Mouse (Mus musculus) kidney, adult 9 months (tissue): ENCODE results near the gene Large1.
"Not testable (repeated sequence)": the region's sequence is repeated elsewhere in the genome, so short reads cannot be mapped to it uniquely, and the experiment has no call there.

ENCODE experiments used
- DNase-seq: peaks from one replicate; pipeline ENCODE4 v3.0.0; 2022

Gene Large1

DNA sequence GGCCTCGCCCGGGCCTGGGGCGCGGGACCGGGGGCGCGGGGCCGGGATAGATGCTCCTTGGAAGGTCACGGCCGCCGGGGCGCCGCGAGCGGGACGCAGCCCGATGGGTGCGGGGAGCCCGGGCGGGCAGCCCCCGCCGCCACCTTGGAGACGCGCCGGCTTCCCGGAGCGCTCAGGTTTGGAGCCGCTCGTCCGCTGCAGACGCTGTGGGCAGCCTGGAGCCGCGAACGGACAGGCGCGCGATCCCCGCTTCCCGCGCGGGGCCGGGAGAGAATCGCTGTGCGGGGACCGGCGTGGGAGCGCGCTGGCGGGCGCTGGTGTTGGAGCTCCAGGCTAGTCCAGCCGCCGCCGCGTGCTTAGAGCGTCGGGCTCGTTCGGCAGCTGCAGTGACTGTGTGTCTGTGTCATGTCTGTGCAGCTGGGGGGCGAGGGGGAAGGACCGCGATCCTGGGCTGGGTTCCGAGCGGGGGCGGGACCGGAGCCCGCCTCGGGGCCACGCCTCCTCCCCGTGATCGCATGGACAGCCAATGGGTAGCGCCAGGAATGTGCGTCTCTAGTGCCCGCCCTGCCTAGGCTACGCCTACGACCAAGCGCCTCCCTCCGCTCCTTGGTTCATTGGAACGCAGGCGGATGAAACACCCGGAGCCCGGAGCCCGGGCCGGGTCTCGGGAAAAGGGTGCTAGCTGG lies at the start of gene Large1:
Gene Large1 (minus strand): TSS at position 433 of the 686 bp plus-strand sequence.
- DNase-seq = peak; percentile 98

DNA sequence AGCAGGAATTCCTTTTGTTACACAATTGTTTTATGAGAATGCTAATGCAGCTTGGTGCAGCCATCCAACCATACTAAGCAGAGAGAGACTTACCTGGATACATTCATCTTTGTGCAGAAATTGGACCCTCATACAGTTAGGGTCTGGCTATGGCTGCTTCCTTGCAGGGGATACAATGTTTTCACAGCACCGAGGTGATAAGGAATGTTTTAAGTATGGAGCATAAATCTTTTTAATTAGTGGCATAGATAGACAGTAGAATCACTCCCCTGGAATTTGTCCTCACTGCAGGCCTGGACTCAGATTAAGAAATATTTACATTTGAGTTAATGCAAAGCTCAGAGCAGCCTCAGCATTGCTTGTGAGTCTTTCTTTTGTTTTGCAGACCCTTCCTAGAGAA lies 47.0 kb upstream of the Large1 start:
- no peak for DNase-seq

DNA sequence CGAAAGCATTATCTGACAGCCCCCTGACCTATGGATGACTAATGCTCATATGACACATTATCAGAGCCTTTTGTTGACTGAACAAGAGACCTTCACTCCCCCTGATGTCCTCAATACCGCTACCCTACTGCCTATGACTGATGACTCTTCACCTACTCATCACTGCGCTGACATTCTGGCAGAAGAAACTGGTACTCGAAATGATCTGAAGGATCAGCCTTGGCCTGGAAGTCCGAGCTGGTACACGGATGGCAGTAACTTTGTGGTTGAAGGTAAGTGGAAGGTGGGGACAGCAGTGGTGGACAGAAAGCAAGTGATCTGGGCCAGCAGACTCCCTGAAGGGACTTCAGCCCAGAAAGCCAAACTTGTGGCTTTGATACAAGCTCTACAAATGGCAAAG lies 19.7 kb upstream of the Large1 start:
- DNase-seq = not testable (repeated sequence)

DNA sequence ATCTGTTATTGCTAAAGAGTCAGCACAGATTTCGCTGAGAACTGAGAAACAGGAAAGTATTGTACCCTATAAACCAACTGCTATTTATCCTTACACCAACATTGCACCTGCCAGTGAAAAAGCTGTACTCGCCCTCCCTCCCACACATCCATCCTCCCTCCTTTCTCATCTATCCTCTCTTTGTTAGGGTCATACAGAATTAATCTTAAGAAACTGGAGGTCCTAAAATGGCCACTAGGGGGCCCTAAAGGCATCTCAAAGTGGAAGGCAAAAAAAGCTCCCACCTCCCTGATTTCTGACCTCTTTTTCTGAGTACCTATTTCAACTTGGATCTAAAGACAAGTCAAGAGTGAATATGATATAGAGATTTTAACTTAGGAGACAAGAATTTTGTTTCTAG lies 2.6 kb upstream of the Large1 start:
- peak; percentile 79 for DNase-seq

DNA sequence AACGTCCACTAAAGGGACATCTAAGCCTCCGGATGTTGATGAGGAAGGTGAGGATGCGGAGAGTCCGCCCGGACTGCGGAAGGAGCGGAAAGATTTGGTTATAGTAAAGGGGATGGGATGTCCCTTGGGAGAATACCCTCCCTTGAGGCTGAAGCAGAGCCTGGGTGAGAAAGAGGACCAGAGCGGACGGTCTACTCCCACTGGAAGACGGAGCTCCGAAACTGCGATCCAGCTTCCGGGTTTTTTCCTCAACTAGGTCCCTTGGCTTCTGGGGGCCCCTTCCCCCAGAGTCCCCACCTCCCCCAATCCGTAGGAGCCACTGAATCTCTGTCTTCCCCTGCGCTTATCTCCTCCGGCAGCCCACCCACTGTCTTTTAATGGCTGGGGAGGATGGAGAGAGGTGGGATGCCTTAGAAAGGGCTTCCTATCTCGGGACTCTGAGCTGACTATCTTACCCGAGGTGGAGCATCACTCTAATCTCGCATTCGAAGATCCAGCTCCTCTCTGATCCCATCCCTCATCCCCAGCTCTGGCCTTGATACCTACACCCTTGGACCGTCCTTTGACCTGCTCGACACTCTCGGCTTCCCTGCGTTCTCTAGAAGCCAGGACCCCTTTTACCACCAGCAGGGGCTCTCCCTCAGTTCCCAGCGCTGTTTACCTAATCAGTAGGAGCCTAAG lies 1.0 kb upstream of the Large1 start:
- peak; percentile 26 for DNase-seq

DNA sequence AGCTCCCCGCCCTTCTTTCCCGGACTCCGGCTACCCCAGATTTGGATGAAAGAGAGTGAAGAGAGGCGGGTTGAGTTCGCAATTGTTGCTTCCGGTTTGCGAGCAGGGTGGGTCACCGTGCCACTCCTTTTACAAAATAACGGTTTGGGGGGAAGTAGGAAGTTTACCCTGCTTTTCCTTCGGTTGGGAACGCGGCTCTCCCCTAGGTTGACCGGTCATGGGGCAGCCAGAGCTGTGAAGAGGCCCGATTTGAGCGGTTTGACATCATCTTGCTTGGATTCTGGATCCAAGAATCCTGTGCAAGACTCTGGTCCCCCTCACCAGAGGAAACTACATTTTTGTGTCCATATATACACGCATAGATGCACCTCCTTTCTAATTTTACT lies 447 bp upstream of the Large1 start:
- no peak for DNase-seq

DNA sequence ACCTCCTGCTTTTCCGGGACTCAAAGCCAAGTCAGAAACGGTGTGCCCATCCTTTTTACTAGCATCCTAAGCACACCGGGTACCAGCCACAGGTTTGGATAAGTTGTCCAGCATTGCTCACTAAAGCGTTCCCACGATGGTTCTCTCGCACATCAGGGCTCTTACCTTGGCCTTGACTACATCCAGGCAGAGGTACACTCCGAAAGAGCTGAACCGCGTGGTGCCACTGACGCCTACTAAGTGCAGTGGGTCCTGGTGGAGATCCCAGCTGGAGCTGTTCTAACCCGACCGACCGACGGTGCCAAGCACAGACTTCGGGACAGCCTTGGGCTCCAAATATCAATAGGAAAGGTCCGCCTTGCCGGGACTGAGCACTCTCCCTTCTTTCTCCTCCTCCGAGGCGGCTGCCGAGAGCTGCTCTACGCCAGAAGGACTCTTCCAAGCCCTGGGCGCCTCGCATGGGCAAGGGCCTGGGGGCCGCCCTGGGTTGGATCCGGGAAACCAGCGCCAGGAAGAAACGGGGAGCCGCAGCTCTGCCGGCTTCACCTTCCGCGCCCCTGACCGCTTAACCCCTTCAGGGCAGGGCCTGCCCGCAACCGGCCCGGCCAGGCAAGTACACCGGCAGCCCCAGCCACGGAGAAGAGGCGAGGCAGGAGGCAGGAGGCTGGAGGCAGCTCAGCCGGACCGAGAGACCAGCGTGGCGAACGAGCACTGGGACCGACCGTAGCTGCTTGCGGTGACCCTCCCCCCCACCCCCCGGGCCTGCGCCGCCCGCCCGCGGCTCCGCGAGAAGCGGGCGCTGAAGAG lies 836 bp downstream of the Large1 start:
- DNase-seq = peak; percentile 33

DNA sequence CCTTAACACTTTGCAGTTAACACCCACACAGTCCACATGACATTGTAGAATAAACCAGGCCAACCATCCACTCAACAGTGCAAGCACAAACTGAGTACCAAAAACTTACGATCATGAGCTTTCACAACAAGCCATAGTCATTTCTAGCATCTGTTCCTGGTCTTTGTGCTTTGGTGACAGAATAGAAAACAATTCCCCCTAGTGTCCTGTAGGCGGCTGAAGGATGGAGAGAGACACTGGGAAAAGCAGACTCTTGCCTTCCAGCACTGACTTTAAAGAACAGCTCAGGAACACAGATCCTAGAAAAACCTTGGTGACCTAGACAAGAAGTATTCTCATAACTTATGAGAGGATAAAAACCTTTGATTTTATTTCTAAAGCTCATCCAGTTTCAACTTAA lies 3.0 kb downstream of the Large1 start:
- peak; percentile 24 for DNase-seq

DNA sequence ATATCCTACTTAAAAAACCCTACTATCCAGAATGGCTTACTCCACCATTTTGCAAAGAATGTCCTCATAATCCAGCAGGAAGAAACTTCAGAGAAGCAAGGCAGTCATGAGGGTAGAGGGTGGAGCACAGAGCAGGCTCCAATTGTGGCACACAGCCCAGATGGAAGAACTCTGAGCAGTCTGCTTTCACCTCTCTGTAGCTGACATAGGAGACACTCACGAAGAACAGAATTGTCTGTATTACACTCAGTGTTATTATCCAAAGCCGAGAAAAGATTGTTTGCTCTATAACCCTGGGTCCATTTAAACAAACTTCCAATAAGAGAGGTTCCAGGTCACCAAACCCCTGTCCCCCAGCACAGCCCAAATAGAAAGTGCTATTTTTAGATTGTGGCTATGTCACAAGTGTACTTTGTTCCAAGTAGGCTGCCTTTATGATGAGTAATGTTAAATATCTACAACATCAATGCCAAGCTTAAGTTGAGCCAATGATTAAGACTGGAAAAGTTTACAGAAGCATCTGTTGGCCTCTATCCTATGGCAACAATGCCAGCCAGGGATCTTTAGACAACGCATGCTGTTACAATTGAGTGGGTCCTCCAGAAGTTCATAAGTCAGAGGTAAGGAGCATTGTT lies 10.5 kb downstream of the Large1 start:
- DNase-seq = peak; percentile 50

DNA sequence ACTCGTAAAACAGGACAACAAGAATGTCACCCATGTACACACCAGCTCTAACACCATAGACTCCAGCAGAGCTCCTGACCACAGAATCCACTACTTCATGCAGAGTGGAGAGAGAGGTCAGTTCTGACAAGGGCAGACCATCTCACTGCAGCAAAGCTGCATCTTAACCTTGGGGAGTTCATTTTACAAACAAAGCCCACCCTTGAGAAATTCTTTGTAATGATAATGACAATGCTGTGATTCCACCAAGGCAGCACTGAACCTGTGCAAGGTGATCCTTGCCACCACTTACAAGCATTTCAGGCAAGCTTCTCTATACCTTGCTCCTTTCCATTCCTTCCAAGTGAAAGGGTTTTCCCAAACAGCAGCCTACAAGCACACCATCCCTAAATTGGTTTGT lies 16.5 kb downstream of the Large1 start:
- no peak for DNase-seq

DNA sequence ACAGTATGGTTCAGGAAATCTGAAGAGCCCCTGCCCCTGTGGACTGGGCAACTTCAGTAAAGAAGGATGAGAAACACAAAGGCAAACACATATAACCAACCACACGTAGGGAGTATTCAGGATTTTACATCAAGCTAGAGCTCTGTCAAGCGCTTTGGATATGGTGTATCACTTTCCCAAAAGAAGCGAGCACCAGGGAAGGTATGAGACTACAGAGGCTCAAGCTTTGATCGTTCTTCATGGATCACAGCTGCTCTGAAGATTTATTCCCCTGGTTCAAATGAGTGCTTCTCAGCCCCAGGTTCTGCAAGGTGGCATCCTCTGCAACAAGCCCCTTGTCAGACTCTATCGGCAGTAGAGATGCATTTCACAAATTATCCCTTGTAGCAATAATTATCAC lies 24.2 kb downstream of the Large1 start:
- no peak for DNase-seq

DNA sequence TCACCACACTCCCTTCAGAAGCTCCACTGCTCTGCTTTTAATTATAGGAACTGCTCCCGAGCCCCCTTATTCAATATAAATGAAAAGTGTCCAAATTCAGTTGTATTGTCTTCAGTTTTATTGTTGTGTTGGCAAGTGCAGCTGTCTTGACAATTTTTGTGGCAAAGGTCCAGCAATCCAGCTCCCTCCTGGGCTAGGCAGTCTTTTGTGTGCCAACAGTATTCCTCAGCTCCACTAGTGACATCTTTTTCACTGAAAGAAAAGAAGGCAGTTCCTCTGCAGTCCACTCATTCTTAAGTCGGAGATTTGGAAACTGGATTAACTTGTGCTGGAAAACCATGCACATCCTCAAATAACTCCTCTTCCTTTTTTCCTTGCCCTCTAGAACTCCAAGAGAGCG lies 25.3 kb downstream of the Large1 start:
- DNase-seq = no peak

DNA sequence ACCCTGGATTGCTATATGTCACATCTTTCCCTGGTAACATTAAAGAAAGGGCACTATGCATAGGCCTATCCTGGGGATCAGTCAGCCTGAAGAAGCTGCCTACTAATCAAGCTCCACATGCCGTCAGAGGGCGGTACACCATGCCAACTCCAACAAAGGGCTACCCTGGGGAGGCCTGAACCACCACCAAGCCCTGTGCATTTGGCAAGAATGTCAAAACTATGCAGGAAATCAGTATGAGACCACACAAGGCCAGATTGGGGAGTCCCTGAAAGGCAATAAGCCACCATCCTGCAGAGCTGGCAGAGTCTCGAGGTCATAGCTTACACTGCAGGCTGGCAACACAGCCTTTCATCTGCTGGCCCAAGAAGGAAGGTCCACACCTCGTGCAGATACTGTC lies 28.7 kb downstream of the Large1 start:
- no peak for DNase-seq

DNA sequence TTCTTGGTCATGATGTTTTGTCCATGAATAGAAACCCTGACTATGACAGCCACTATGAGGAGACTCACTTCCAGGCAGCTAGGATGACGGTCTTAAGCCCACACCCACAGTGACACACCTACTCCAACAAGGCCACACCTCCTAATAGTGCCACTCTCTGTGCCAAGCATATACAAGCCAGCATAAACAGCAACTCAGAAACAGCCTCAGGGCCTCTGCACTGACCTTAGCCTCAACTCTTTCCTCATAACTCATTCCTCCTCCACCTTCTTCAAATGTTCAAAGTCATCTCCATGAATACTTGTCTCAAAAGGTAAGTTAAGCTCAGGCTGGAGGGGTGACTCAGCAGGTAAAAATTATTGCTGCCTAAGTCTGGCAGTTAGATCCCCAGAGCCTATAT lies 29.7 kb downstream of the Large1 start:
- DNase-seq = no peak

DNA sequence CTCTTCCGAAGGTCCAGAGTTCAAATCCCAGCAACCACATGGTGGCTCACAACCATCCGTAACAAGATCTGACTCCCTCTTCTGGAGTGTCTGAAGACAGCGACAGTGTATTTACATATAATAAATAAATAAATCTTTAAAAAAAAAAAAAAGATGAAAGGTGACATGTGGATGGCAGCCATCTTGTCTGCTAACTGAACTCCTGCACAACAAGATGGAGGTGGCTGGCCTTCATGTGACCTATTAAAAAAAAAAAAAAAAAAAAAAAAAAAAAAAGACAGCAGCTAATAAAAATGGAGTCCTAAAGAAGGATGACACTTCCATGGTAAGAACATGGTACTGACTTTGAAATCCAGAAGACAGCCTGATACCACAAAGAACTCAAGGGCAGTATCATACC lies 33.8 kb downstream of the Large1 start:
- DNase-seq = not testable (repeated sequence)

DNA sequence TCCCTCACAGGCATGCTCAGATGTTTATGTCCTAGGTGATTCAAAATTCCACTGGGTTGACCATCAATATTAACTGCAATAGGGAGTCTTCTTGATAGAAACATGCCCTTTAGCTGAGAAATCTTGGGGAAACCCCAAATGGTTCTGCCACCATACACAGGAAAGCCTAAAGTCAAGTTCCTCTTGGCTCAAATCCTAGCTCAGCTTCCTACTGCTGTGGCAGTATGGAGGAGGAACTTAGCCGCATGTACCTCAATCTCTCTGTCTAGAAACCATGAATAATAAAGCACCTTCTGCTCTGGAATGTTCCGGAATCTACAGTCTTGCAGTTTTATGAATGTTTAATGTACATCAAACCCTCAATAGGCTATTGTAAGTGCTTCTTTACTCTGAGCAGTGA lies 39.4 kb downstream of the Large1 start:
- no peak for DNase-seq

DNA sequence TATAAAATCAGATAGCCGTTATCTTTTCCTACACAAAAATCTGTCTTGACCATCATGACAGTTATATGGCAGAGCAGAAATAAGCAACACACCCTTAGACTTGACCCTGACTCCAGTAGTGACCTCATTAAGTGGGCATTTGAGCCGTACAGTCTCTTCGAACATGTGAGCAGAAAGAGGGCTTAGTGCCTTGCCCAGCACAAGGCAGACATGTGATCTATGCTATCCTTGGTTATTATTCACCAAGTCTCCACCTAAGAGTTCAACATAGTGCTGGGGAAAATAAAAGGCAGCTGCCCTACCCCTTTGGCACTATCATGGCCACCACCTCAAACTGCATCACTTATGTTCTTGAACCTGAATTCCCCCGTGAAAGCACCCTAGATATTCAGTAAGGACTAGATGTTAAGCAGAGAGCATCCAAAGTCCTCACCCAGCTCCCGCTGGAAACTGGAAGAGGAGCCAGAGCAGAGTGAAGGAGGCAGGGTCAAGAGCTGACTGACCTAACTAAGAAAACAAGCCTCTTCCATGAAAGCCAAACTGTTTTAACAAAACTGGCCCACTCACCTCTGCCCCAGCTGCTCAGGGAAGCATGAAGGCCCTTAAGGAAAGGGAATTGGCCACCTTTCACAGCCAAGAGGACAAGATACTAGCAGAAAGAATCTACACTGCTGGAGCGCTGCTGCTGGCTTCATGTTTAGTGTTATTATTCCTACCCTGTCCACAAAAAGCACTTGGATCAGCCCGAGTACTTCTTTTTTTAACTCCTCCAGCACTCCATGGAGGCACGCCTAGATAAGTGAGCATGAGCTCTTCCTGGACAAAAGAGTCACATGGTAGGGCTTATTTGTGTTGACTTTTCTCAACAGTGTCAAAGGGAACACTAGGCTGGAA lies 40.4 kb downstream of the Large1 start:
- peak; percentile 84 for DNase-seq

DNA sequence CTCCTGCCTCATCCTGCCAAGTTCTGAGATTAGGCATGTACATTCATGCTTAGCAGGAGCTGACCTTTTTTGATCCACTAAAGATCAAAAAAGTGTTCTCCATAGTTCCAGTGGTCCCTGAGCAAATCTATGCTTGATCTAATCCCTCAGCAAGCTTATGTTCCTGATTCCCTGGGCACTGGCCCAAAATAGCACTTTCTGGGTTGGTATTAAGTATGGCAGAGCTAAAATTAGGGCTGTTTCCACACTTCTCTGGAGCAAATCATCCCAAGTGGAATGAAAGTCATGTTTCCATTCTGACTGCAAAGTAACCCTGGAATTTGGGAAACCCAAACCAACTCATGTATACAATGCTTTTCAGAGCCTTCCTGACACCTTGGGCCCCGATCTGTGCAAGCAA lies 42.9 kb downstream of the Large1 start:
- no peak for DNase-seq

DNA sequence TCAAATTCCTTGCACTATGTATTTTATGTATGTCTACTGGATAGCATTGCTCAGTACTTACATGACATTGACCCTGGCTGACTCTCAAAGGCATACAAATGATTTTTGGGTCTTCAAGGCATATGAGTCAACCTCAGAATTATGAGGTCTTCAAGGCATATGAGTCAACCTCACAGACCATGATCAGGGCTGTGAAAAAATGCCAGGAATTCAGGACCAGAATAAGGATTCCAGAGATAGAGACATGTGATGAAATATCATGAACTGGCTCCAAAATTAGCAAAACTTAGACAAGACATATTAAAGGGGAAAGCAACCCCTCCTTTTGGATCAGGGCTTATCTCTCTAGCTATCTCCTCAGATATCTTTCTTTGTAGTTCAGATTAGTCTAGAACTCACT lies 43.3 kb downstream of the Large1 start:
- no peak for DNase-seq

DNA sequence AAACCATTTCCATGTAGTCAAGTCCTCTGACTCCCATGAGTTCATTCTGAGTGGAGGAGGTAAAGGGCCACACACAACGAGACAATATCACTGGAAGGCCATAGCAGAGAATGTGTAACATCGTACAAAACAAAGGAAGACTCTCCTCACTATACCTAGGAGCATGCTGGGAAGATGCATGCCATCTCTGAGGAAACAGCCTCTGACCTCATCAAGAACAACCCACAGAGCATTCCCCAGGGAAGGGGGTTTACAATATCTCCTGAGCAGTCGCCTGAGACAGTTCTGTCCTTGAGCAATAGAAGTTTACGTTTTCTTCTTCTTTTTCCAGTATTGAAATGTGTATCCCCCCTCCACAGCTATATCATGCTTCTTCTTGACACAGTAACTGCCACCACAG lies 49.4 kb downstream of the Large1 start:
- no peak for DNase-seq

DNA sequence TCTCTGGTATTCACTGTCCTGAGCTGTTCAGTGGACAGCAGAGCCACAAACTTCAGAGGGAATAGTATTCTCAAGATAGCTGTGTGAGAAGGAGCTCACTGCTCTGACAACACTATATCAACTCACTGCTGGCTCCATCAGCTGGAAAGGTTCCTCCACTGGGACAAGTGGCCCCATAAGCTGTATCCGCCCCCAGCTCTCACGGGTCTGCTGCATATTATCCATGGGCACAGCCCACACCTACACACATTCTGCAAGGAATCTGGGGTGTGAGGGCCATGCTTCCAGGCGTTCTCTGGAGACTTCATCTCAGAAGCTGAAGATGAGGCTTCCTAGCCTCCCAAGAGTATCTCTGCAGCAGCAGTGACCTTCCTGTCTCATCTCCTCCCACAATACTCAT lies 50.4 kb downstream of the Large1 start:
- no peak for DNase-seq

DNA sequence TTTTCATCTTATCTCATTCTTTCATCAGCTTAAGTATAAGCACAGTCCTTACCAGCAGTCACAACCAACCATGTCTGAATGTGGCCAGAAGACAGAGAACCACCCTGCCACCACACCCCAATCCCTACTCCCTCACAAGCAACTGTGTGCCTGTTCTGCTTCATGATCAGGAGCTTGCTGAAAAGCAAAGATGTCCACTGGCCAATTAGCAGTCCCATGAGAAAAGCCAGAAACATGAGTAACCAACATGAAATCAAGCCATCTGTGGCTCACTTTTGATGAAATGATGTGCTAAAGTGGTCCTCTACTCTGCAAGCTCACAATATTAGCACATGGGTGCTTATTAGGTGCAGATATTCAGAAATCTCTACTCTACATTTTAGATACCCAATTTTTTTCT lies 57.8 kb downstream of the Large1 start:
- no peak for DNase-seq

DNA sequence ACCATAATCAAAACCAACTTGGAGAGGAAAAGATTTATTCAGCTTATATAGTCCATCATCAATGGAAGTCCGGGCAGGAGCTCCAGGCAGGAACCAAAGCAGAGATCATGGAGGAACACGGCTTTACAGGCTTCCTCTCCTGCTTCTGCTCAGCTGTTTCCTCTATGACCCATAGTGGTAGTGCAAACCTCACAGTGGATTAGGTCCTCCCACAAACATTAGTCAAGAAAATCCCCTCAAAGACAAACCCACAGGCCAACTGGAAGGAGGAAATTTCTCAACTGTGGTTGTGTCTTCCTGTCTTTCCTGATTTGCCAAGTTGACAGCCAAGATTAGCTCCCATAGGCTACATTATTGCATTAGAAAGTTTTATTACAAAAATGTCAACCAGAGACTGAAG lies 59.7 kb downstream of the Large1 start:
- no peak for DNase-seq
